Comparison of ENCODE assay signal across 13 mouse cellular contexts in genomic region chr11:109470170-109470569, GRCm38 (mm10). TPM values are rescaled to one million over a fixed set of nuclear protein-coding genes. Genes with fewer than 3 reads are reported as not detected.
DNase-seq lines count a peak whose midpoint lies in the region; ATAC-seq and TF ChIP-seq lines count a peak whose summit lies in the region.
"Had no signal": no experiment of that assay in that cellular context is flagged by ENCODE, and none has a peak within 500 bp of the region (broad histone marks: within the 10 kb centered on the region; RNA-seq: fewer than 3 reads in every experiment).

No protein-coding gene starts in this region.

- H3K4me2 ChIP-seq in liver, postnatal 0 days (ENCODE audit: low read depth, low read length): peak overlapping the region; percentile 95
- H3K4me2 ChIP-seq in hindbrain, embryonic 12.5 days (replicated peaks): no peak overlapping the region
- H3K4me2 ChIP-seq: lung, embryonic 15.5 days had no signal

- peak overlapping the region; percentile 60 for H3K27ac ChIP-seq in thymus, adult 2 months (ENCODE audit: control insufficient read depth, insufficient read depth, low read length)
- H3K27ac ChIP-seq in liver, postnatal 0 days (ENCODE audit: low read depth): peak overlapping the region; percentile 99
- H3K27ac ChIP-seq in hindbrain, embryonic 12.5 days: no peak overlapping the region
- H3K27ac ChIP-seq: hindbrain, embryonic 10.5 days; lung, embryonic 15.5 days had no signal

- no peak for TF ChIP-seq EP300 in liver, postnatal 0 days (IDR thresholded peaks at IDR 0.05; ENCODE audit: low read depth)

- no peak for TF ChIP-seq POLR2A in thymus, adult 2 months (IDR thresholded peaks at IDR 0.05; ENCODE audit: control insufficient read depth, extremely low read depth, insufficient read depth, low read length, poor library complexity)

- TF ChIP-seq CTCF in thymus, adult 2 months (IDR thresholded peaks at IDR 0.05; ENCODE audit: borderline replicate concordance, control insufficient read depth, extremely low read depth, insufficient read depth, low read length, poor library complexity): no peak
- no peak for TF ChIP-seq CTCF in liver, postnatal 0 days (IDR thresholded peaks at IDR 0.05; ENCODE audit: low read depth)

- peaks cover 27% of the 10 kb centered on the region for H3K4me1 ChIP-seq in thymus, adult 2 months (replicated peaks; ENCODE audit: control insufficient read depth, insufficient read depth, low read length)
- peaks cover 27% of the 10 kb centered on the region for H3K4me1 ChIP-seq in liver, postnatal 0 days (ENCODE audit: insufficient read depth)
- H3K4me1 ChIP-seq in hindbrain, embryonic 12.5 days: peaks cover 13% of the 10 kb centered on the region

- no peak for DNase-seq in thymus, adult 2 months
- no peak for DNase-seq in thymus, postnatal 36 days
- peak; percentile 44 for DNase-seq in c-Kit-positive CD71-positive TER-119-positive erythroid progenitor cells, embryonic 14.5 days (ENCODE audit: low spot score)
- no peak for DNase-seq in liver, postnatal 0 days
- peak; percentile 23 for DNase-seq in thymus, postnatal 25 days
- DNase-seq in embryo, embryonic 11 days: no peak
- DNase-seq: adrenal gland, adult 8-10 months; cerebellum, adult 11 months; heart, adult 11 months; kidney, adult 9 months had no signal

- no peak overlapping the region for H3K4me3 ChIP-seq in thymus, adult 2 months (ENCODE audit: control insufficient read depth, insufficient read depth, low read length)
- H3K4me3 ChIP-seq in liver, postnatal 0 days (ENCODE audit: low read depth, low read length): peak overlapping the region; percentile 79
- H3K4me3 ChIP-seq in hindbrain, embryonic 12.5 days: no peak overlapping the region
- H3K4me3 ChIP-seq: lung, embryonic 15.5 days had no signal

- peak overlapping the region; percentile 86 for H3K9ac ChIP-seq in liver, postnatal 0 days (replicated peaks)
- H3K9ac ChIP-seq in hindbrain, embryonic 12.5 days: no peak overlapping the region
- H3K9ac ChIP-seq: lung, embryonic 15.5 days had no signal

- WGBS in thymus, adult 2 months: 44% methylated on average over 9 of the region's 9 CpGs
- 33% methylated on average over 9 of the region's 9 CpGs for WGBS in liver, postnatal 0 days (ENCODE audit: insufficient replicate concordance)
- 69% methylated on average over 9 of the region's 9 CpGs for WGBS in hindbrain, embryonic 12.5 days

- no peaks in the 10 kb centered on the region for H3K36me3 ChIP-seq in thymus, adult 2 months (ENCODE audit: control insufficient read depth, insufficient read depth, low read length)
- H3K36me3 ChIP-seq in liver, postnatal 0 days (replicated peaks; ENCODE audit: insufficient read depth, low read length): peaks cover 8% of the 10 kb centered on the region
- no peaks in the 10 kb centered on the region for H3K36me3 ChIP-seq in hindbrain, embryonic 12.5 days
- H3K36me3 ChIP-seq: lung, embryonic 15.5 days had no signal

- no peaks in the 10 kb centered on the region for H3K27me3 ChIP-seq in thymus, adult 2 months (ENCODE audit: control insufficient read depth, insufficient read depth, low read length)
- no peaks in the 10 kb centered on the region for H3K27me3 ChIP-seq in liver, postnatal 0 days (ENCODE audit: insufficient read depth, low read length)
- no peaks in the 10 kb centered on the region; the same call in 1 of the 2 replicates for H3K27me3 ChIP-seq in hindbrain, embryonic 12.5 days
- H3K27me3 ChIP-seq: lung, embryonic 15.5 days had no signal

- no peak for ATAC-seq in liver, postnatal 0 days
- ATAC-seq in hindbrain, embryonic 12.5 days (ENCODE audit: low FRiP score): no peak

- H3K9me3 ChIP-seq in liver, postnatal 0 days (ENCODE audit: low read length): no peaks in the 10 kb centered on the region
- H3K9me3 ChIP-seq in hindbrain, embryonic 12.5 days (replicated peaks): no peaks in the 10 kb centered on the region
- H3K9me3 ChIP-seq: hindbrain, embryonic 10.5 days; lung, embryonic 15.5 days had no signal

RNA-seq across cellular contexts. Expression of gene Arsg, which starts 3.0 kb away (rescaled TPM):
- 3.9 and 4.0 TPM in 2 replicates for polyA plus RNA-seq in thymus, adult 2 months (2012; rRNA removed)
- polyA plus RNA-seq in liver, postnatal 0 days (2015; fragmentation: Nextera tagmentation; extraction: Ambion mirVana): 11.8 and 13.1 TPM in 2 replicates
- 4.7 and 5.9 TPM in 2 replicates for polyA plus RNA-seq in hindbrain, embryonic 12.5 days (2016; fragmentation: Nextera tagmentation; extraction: Ambion mirVana)

RNA-seq across cellular contexts. Expression of gene Slc16a6, which starts 3.2 kb away (rescaled TPM):
- 9.0 and 11.2 TPM in 2 replicates for polyA plus RNA-seq in thymus, adult 2 months (2012; rRNA removed)
- polyA plus RNA-seq in liver, postnatal 0 days (2015; fragmentation: Nextera tagmentation; extraction: Ambion mirVana): 18.8 and 19.0 TPM in 2 replicates
- polyA plus RNA-seq in hindbrain, embryonic 12.5 days (2016; fragmentation: Nextera tagmentation; extraction: Ambion mirVana): 4.0 and 4.6 TPM in 2 replicates

RNA-seq across cellular contexts. Expression of gene Amz2, which starts 44.4 kb away (rescaled TPM):
- polyA plus RNA-seq in thymus, adult 2 months (2012; rRNA removed): 55.9 and 75.3 TPM in 2 replicates
- 9.4 and 11.0 TPM in 2 replicates for polyA plus RNA-seq in liver, postnatal 0 days (2015; fragmentation: Nextera tagmentation; extraction: Ambion mirVana)
- 44.1 and 45.7 TPM in 2 replicates for polyA plus RNA-seq in hindbrain, embryonic 12.5 days (2016; fragmentation: Nextera tagmentation; extraction: Ambion mirVana)

RNA-seq across cellular contexts. Expression of gene 9930022D16Rik, which starts 56.5 kb away (rescaled TPM):
- not detected in 2 replicates for polyA plus RNA-seq in thymus, adult 2 months (2012; rRNA removed)
- not detected in 2 replicates for polyA plus RNA-seq in liver, postnatal 0 days (2015; fragmentation: Nextera tagmentation; extraction: Ambion mirVana)
- not detected in 2 replicates for polyA plus RNA-seq in hindbrain, embryonic 12.5 days (2016; fragmentation: Nextera tagmentation; extraction: Ambion mirVana)
- polyA plus RNA-seq: hindbrain, embryonic 10.5 days; lung, embryonic 15.5 days had no signal

Comparison
In these comparisons a context has a peak if more than half of its experiments do, and no peak if none do; other contexts are left out.
1. DNase-seq: peak in c-Kit-positive CD71-positive TER-119-positive erythroid progenitor cells, embryonic 14.5 days (single experiment) and thymus, postnatal 25 days (single experiment); none in thymus, adult 2 months (single experiment), thymus, postnatal 36 days (0 of 2), liver, postnatal 0 days (single experiment) and embryo, embryonic 11 days (single experiment).